Mouse (Mus musculus): ENCODE measurements around the gene AL731706.2.

- TF ChIP-seq SRF (IDR thresholded peaks at IDR 0.05; ENCODE audit: control insufficient read depth, insufficient read length, low read depth) (no peak), MAX (IDR thresholded peaks at IDR 0.05; ENCODE audit: low read depth) (no peak), MYOD1 (IDR thresholded peaks at IDR 0.05; ENCODE audit: control insufficient read depth in 1 of 3, insufficient read length in 2 of 3, low read depth in 2 of 3) (no peak)
Measured at GRCm38 (mm10) chr2:136837994-136838393, 47.5 kb downstream of the AL731706.2 start.
